Mouse (Mus musculus) cerebellum, adult 2 months (tissue): ENCODE measurements around the gene Serpinb6a. TPM values are rescaled to one million over a fixed set of nuclear protein-coding genes. Genes with fewer than 3 reads are reported as not detected.

Experiments used
- DNase-seq, 2 experiments: peaks; one replicate each; pipeline ENCODE4 v3.0.0; 2021
- H3K27ac ChIP-seq: fragments of 200-500 bp; 2 replicates; pipeline ENCODE4 v1.5.1; 2012; ENCODE audit warnings: low read length, control low read depth, inconsistent platforms; ENCODE audit not compliant: insufficient read depth
- H3K27me3 ChIP-seq: fragments of 200-500 bp; 2 replicates; pipeline ENCODE4 v1.6.1; 2012; ENCODE audit warnings: inconsistent platforms, mild to moderate bottlenecking, low read length, moderate library complexity; ENCODE audit not compliant: control insufficient read depth, insufficient read depth
- H3K4me1 ChIP-seq: fragments of 200-500 bp; 2 replicates; pipeline ENCODE4 v1.6.1; 2011; ENCODE audit warnings: low read length; ENCODE audit not compliant: control insufficient read depth, insufficient read depth
- H3K4me3 ChIP-seq: fragments of 200-500 bp; replicated peaks from 2 replicates; pipeline ENCODE3; 2011; ENCODE audit warnings: mild to moderate bottlenecking, low read depth, low read length, control low read depth; ENCODE audit not compliant: insufficient read depth
- CTCF ChIP-seq: fragments of 200-500 bp; IDR thresholded peaks from 2 replicates; pipeline ENCODE4 v1.5.1; 2011; ENCODE audit warnings: low read depth, mild to moderate bottlenecking, control low read depth, low read length, moderate library complexity, borderline replicate concordance; ENCODE audit not compliant: insufficient read depth
- POLR2A ChIP-seq: fragments of 200-500 bp; IDR thresholded peaks from 2 replicates; pipeline ENCODE4 v1.6.1; 2011; ENCODE audit warnings: low read length, control low read depth, borderline replicate concordance; ENCODE audit not compliant: insufficient read depth
- WGBS: fragments of 180-500 bp; shearing (Covaris S2); methylation state at CpG from one replicate; pipeline ENCODE4 v1.1.7; 2018; 5-methylcytosine and 5-hydroxymethylcytosine counted together
- polyA plus RNA-seq: library from polyadenylated mRNA; depleted of rRNA; stranded (reverse); fragments of >200 nt; gene quantifications from 2 replicates; pipeline ENCODE4 v1.2.3, GENCODE M21; 2012; rRNA removed

The Serpinb6a gene
- polyA plus RNA-seq, result 47.2 and 49.6 TPM in 2 replicates

DNA sequence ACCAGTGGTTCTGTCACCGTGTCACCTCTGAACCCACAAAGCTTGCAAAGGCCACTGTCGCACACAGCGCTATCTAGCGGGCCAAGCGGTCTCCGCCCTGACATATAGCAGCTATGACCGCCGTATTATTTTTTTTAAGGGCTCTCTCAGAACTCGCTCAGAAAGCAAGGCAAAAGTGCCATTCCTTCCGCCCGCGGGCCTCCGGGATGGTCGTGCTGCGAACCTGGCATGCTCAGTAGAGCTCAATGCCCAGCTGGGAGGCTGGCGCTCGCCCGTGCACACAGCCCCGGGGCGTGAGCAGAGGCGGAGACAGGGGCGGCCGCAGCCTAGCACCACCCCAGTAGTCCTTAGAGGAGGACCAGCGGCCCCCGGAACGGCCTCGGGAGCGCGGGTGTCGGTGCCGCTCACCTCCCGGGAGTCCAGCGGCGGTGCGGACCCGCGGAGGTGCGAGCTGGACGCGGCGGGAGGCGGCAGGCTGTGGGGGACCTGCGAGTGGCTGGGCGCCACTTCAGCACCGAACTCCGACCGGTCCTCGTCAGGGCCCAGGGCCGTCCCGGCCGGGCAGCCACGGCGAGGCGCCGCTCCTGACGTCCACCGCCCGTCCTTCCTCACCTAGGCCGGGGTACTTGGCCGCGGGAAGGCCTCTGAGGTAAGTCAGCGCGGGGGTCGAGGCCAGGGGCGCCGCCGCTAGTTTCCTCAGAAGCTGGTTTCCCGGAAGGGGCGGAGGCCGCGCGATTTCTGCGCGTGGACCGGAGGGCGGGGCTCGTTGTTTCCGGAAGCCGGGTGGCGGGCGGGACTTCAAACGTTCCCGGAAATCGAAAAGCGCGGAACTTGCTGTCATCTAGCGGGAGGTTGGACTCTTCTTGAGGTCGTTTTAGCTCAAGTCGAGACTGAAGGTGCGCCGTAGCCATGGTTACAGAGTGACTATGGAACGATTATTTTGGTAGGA is at the start of gene Serpinb6a, which contains the start of gene Ripk1:
Gene Serpinb6a, minus strand, starts transcription at position 737 of the 949 bp plus-strand sequence.
Gene Ripk1, plus strand, starts transcription at position 306 of the 949 bp plus-strand sequence.
- peak within 1 kb of the TSS; percentile 80 for H3K4me3 ChIP-seq
- peak within 1 kb of the TSS; percentile 49 for H3K27ac ChIP-seq
- WGBS, result under 1% methylated on average over 91 of the region's 92 CpGs
- peak; percentile 34; the same call in 1 of the 2 replicates for TF ChIP-seq CTCF
- TF ChIP-seq POLR2A, result no peak; the same call in 1 of the 2 replicates
- peak; percentile 89 for DNase-seq
- no peaks in the 10 kb centered on the region for H3K27me3 ChIP-seq
- no peaks in the 10 kb centered on the region; the same call in 1 of the 2 replicates for H3K4me1 ChIP-seq

DNA sequence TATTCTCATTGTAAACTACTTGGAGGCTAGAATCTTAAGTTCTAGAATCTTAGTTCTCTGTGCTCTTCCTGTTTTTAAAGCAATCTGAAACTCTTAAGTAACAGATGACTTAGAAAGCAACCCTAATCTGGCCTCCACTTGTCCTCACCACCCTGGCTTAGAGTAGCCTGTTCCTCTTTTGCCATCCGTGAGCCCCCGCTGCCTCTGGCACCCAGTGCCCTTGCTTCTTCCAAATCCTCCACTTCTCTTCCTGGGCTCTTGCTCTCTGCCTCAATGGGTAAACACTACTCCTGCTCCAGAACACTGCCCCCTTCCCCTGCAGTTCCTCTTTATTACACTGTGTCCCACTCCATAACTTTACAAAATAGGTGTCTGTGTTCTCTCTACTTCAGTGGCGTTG is 49.1 kb upstream of the Serpinb6a start:
- H3K4me3 ChIP-seq, result no peak overlapping the region

DNA sequence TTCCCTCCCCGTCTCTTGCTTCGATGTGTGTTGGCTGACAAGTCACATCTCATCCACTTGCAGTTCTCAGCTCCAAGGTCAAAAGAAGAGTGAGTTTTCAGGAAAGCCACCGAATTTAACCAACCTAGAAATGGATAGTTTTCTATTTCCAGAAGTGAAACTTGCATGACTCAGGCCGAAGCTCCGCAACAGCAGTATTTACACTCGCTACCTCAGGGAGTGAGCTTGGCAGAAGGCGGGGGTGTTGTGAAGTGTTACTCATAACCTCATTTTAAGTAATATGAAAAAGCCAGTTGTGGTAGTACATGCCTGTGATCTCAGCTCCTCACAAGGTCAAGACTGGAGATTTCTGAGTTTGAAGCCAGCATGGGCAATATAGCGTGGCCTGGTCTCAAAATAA is 47.9 kb upstream of the Serpinb6a start:
- H3K27ac ChIP-seq, result no peak overlapping the region
- no peak for DNase-seq
- no peaks in the 10 kb centered on the region for H3K27me3 ChIP-seq
- TF ChIP-seq POLR2A, result no peak
- no peak for TF ChIP-seq CTCF
- 93% methylated on average over 8 of the region's 8 CpGs for WGBS
- H3K4me1 ChIP-seq, result peaks cover 8% of the 10 kb centered on the region
- no peak overlapping the region for H3K4me3 ChIP-seq

More for the DNA sequence above, 49.1 kb upstream of the Serpinb6a start:
- 76% methylated on average over 3 of the region's 3 CpGs for WGBS
- TF ChIP-seq POLR2A, result no peak
- TF ChIP-seq CTCF, result no peak
- no peaks in the 10 kb centered on the region for H3K27me3 ChIP-seq
- no peak for DNase-seq
- peaks cover 8% of the 10 kb centered on the region for H3K4me1 ChIP-seq
- H3K27ac ChIP-seq, result no peak overlapping the region

DNA sequence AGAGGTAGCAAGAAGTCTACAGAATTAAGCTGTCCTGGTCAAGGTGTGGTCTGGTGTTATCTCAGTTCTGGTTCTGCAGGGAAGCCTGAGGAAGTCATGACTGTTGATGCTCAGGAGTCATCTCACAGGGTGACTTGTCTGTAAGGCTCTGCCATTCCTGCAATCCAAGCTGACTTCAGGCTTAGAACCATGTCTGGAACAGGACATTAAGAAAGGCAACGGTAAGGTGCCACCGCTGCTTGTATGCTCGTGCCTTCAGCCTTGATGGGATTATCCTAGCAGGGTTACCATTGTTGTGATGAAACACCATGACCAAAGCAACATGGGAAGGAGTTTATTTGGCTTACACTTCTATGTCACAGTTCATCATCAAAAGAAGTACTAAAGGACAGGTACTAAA is 44.9 kb upstream of the Serpinb6a start:
- no peak overlapping the region for H3K4me3 ChIP-seq
- no peak for DNase-seq
- no peaks in the 10 kb centered on the region for H3K27me3 ChIP-seq
- WGBS, result 81% methylated on average over 3 of the region's 3 CpGs
- TF ChIP-seq POLR2A, result no peak
- no peak for TF ChIP-seq CTCF
- no peaks in the 10 kb centered on the region for H3K4me1 ChIP-seq
- H3K27ac ChIP-seq, result no peak overlapping the region

DNA sequence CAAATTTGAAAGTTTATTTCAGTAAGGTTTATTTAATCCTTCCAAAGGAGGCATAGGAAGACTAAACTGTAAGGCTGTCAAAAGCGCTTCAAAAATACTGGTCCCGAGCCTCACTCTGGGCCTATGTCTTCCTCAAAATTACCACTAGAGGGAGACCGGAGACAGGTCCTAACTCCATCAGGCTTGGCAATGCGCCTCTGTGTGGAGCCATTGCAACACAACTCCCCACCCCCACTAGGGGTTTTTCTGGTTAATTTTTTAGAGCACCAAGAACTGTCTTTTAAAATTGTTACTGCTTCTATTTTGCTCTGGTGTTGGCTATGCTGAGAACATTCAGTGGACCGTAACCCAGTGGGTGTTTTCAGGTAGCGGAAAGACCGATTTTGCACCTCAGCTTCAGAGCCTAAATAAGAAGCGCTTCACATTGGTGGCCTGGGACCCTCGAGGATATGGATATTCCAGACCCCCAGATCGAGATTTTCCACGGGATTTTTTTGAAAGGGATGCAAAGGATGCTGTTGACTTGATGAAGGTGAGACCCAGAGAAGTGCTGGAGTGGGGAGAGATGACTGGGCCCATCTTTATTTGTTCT is 43.9 kb upstream of the Serpinb6a start:
- TF ChIP-seq CTCF (peak; percentile 84), POLR2A (no peak)
- peak; percentile 72 to 82 for DNase-seq
- no peaks in the 10 kb centered on the region for H3K27me3 ChIP-seq
- no peak overlapping the region for H3K27ac ChIP-seq
- no peaks in the 10 kb centered on the region for H3K4me1 ChIP-seq
- no peak overlapping the region for H3K4me3 ChIP-seq
- WGBS, result 42% methylated on average over 11 of the region's 11 CpGs

DNA sequence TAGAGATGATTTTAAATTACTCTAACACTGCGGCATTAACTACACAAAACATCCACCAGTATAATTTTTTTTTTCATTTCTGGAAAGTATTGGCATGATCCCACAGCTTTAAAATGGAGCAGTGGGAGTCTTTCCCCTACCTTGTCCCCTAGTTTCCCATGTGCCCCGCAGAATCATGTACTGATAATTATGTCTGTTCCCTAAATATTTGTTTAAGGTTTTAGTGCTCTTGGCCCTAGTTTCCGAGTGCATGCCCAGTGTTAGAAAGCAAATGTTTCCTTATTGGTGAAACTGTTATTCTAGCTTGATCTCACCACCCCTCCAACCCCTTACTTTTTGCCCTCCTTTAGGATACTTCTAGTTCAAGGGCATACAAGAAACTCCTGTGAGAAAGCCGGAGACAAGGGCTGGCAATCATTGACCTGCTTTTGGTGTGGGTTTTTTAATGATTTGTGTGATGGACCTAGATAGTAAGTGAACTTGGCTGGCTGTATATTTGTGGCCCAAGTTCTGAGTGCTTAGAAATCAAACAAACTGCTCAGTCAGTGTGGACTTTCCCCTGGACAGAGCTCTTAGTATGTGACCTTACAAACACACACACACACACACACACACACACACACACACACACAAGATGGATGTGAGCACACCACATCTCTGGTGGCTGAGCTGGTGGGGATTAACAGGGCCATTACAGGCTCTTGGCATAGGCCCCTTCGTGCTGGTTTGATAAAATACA is 43.1 kb upstream of the Serpinb6a start:
- Histone ChIP-seq H3K4me1 (no peaks in the 10 kb centered on the region), H3K4me3 (no peak overlapping the region), H3K27me3 (no peaks in the 10 kb centered on the region), H3K27ac (no peak overlapping the region)
- TF ChIP-seq CTCF (no peak), POLR2A (no peak)
- no peak for DNase-seq
- 67% methylated on average over 5 of the region's 5 CpGs for WGBS

DNA sequence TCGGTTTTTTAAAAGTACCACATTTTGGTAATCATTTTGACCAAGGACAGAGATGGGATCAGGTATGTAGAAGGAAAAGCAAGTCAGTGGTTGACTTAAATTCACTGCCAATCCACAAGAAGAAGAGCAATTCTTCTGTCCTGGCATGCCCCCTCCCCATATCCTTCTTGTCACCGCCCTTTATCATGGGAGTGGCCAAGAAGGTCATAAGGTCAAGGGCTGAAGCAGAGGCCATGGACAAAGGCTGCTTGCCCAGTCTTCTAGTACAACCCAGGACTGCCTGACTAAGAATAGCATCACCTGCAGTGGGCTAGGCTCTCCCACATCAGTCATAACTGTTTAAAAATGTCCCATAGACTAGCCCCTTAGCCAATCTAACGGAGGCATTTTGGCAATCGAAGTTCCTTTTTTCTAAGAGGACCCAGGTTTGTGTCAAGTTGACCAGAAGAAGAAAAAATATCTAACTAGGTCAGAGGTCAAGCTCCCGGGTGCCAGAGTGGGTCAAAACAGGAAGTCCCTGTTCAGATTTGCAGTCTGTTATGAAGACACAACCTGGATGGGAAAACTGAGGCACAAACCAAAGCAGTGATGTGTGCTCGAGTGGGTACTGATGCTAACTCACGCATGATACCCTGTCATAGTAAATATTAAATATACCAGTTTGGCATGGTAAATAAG is 41.3 kb upstream of the Serpinb6a start:
- no peaks in the 10 kb centered on the region for H3K4me1 ChIP-seq
- H3K4me3 ChIP-seq, result no peak overlapping the region
- no peaks in the 10 kb centered on the region for H3K27me3 ChIP-seq
- no peak for TF ChIP-seq POLR2A
- TF ChIP-seq CTCF, result no peak
- WGBS, result 75% methylated on average over 7 of the region's 7 CpGs
- H3K27ac ChIP-seq, result no peak overlapping the region
- DNase-seq, result no peak
